Mouse (Mus musculus) thymus, postnatal 4 days (tissue): ENCODE data around the gene Cd8a.
A peak's percentile ranks its signal among the peaks of the same experiment; 100 is the strongest.

Experiments
- DNase-seq: peaks from one replicate; pipeline ENCODE4 v3.0.0; 2021

Cd8a gene

DNA sequence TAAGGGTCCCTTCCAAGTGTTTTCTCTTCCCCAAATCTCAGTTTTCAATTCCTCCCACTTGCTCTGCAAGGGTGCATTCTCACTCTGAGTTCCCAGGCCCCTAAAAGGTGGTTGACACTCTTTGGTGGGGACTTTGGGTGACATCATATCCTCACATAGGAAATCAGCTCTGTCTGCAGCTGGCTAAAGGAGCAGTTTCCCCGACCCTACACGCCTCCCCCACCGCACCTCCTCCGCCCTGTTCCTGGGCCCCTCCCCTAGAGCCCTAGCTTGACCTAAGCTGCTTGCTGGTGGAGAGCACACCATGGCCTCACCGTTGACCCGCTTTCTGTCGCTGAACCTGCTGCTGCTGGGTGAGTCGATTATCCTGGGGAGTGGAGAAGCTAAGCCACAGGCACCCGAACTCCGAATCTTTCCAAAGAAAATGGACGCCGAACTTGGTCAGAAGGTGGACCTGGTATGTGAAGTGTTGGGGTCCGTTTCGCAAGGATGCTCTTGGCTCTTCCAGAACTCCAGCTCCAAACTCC lies at the start of gene Cd8a:
Gene Cd8a, plus strand, starts transcription at position 179 of the 527 bp plus-strand sequence.
- DNase-seq = peak; percentile 88

DNA sequence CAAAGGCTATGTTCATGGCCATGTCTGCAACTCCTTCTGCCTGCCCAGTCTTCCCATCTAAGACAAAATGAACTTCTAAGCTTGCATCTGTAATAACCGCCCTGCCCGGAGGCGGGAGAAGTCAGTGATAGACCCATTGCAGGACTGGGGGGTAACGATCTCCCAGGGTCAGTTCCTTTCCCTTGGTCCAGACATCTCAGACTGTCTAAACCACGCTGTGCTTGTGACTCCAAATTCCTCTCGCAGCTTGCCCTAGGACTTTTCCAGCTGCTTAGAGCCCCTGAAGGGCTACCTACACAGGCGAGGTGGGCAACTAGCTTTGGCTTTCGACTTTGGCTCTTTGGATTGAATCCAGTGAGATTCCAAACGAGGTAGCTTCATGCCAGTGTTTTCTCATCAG lies 48.4 kb upstream of the Cd8a start:
- DNase-seq = peak; percentile 41

DNA sequence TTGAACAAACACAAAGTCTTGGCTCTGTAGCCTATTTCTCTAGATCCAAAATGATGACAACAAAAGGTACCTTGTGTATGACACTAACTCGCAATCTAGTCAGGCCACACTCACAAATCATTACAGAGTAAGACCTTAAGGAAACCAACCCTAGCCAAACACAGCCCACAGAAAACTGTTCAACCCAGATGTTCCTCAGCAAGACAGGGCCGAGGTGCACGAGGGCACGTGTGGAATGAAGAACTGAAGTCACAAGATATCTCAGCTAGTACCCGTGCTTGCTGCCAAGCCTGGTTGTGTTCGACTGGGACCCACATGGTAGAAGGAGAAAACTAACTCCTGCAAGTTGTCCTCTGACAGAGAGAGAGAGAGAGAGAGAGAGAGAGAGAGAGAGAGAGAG lies 43.3 kb upstream of the Cd8a start:
- peak; percentile 52 for DNase-seq

DNA sequence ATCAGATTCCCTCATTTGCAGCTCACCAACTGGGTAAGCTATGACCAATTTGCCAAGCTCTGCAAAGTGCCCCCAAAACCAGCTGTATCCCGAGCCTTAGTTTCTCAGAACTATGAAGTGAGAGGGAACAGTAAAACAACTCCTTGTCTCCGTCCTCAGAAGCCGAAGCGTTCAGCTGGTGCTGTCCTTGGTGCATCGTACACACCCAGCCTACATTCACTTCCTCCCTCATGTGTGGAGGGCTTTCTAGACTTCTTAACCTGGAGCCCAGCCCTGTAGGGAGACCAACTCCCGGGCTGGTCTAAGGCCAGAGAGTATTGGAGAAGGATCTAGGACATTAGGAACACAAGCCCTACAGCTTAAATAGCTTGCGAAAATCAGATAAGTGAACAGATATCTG lies 42.7 kb upstream of the Cd8a start:
- DNase-seq = peak; percentile 56

DNA sequence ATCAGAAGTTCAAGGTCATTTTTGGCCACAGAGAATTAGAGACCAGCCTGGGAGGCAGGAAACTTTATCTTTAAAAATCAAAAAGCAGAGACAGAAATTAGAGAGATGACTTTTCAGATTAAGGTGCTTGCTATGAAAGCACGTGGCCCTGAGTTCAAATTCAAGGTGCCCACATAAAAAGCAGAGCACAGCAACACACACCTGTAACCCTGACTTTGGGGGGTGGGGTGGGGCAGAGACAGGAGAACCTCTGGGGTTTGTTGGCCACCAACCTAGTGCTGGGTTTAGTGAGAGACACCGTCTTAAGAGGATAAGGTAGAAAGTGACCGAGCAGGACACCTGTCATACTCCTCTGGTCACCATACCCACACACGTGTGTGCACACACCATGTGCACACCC lies 41.7 kb upstream of the Cd8a start:
- DNase-seq = peak; percentile 61

DNA sequence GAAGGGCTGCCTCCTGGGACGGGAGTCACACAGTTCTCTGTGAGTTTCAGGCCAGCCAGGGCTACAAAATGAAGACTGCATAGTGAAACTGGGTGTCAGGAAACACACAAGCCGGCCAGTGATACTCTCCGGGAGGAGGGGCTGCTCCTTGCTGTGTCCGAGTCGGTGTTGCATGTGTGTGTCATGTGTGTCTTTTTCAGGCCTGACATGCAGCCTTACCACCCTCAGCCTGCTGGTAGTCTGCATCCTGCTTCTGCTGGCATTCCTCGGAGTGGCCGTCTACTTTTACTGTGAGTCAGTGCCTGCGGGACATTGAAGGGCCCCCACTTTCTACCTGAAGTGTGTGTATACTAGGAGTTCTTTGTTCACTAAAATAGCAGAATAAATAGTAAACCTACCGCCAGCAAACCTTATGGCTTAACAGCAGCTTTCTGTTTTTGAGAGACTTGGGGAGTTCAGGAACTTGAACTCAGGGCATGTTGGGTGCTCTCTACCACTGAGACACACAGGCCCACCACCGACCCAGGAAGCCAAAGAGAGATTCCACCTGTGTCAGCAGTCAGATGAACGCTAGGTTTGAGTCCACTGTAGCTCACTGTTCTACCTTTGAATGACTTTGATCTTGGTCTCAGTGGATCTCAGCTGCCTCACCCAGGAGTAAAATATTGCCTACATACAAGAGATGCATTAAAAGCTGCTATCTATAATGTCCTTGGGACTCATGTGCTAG lies 40.8 kb upstream of the Cd8a start:
- peak; percentile 56 for DNase-seq

DNA sequence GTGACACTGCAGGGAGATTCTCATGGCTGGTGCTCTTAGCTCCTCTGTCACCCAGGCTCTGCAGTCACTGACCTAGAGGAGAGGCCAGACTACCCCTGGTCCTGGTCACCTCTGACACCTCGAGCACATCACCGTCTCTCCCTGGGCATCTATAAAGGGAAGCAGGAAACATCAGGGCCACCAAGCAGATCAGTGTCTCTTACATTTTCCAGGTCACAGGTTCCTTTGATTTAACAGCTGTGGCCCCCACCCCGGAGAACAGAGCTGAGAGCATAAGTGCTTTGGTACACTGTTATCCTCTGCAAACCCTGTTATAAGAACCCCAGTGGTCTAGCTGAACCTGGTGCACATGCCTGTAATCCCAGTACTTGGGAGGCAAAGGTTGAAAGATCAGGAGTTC lies 40.2 kb upstream of the Cd8a start:
- DNase-seq = peak; percentile 64

DNA sequence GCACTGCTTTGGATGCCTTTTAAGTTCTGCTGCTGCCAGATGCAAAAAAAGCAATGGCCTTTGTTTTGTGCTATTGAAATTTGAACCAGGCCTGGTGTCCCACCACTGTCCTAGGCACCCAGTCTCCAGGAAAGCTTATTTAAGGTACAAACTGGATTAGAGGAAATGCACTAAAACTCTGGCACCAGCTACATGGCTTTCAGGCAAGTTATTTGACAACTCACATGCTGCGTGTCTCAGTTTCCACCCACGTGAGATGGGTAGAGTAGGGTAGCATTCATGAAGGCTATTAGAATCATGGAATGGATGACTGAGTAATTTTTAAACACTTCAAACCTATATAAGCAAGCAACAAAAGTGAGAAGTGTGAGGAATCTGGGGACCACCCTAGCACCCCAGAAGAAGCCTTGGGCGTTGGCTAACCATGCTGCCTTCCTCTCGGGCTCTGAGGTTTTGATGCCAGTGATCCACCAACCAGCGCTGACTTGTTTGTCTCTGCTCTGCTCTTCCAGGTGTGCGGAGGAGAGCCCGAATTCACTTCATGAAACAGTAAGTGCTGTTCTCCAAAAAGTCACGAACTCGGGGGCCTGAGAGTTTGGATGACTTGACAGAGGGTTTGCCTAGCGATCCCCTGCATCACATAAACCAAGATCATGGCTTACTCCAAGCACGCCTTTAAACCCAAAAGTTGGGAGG lies 39.5 kb upstream of the Cd8a start:
- DNase-seq = peak; percentile 73

DNA sequence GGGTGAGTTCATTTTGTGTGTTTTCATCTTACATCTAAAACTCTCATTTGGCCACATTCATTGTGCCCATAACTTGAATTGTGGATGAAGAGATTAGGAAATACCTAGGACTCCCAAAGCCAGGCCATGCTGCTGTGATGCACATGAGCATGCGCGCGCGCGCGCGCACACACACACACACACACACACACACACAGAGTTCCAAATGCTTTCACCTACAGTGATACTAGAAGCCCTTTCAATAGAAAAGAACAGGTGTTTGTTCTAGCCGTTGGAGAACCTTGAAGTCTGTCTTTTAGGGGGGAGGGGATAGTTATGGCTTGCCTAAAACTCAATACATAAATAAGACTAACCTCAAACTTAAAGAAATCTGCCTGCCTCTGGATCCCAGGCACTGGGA lies 35.6 kb upstream of the Cd8a start:
- DNase-seq = peak; percentile 67

DNA sequence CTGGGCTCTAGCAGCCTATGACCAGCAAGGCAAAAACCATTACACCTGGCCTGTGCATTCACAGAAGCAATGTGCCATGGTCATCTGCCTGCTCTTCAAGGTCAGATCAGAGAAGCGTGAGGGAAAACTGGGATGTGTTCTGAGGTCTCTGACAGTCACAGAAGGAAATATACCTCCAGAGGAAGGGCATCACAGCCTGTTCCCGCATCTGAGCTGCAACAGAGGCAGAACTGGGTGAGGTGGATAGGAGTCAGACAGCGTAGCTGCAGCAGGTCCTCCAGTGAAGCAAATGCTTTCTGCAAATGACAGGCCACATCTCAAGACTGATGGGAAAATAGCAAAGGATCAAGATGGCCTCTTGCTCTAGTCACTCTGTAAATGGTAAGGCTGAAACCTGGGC lies 34.3 kb upstream of the Cd8a start:
- peak; percentile 58 for DNase-seq

DNA sequence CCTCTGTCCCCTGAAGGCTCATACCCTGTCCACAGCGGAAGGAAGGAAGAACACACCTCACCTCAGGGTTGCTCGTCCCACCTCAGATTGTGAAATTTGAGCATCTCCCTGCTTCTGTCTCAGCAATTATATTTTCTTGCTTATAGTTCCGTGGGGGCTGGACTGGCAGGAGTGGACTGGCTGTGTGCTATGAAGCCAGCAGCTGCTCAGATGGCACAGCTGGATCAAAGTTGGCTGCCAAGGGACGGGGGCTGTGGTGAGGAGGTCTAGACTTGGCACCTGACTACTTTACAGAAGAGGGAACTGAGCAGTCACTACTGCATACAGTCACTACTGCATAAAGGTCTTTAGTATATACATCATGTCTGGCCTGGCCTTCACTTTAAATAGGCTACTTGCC lies 33.9 kb upstream of the Cd8a start:
- DNase-seq = peak; percentile 70

DNA sequence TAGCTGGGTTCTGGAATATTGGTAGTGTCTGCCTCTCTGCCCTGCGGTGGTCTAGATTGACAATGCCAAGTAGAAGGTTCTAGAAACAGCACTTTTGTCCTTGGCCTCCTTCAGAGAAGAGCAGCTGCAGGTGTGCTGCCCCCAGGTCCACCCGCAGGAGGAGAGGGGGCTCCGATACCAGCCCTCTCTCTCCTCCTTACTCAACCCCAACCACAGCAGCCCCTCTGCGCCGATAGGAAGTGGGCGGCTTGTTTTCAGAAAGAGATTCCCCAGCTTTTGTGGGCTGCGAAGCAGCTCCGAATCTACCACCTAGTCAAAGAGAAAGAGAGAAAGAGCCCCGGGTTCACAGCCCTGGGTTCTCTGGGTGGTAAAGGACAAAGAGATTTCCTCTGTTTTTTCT lies 32.0 kb upstream of the Cd8a start:
- DNase-seq = peak; percentile 86

DNA sequence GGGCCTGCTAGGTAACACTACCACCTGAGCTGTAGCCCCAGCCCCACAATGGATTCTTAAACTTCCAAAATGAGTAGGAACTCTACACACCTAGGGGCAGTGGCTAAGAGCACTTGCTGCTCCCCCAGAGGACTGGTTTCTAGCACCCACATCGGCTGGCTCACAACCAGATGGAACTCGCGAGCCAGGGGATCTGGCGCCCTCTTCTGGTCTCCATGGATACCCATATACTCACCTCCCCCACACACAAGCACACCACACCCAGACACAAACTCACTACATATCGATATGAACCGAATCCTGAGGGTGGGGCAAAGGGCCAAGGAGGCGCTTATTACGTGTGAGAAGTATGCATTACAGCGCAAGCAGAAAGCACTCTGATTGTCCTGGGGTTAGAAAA lies 25.2 kb upstream of the Cd8a start:
- DNase-seq = peak; percentile 56

DNA sequence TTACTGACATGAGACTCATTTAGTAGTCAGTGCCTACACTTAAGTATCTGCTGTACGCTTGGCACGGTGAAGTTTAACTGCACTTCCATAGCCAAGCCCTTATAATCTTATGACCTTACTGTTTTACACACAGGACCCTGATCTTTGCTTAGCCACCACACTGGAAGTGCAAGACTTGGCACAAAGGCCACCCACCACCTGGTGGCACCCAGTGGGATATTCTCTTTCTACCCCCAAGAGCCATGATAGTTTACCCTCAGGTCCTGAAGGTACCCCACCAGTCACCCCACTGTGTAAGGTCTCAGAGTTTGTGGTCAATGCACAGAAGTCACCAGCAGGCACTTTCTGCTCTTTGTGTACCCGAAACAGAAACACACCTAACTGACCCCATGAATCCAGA lies 22.0 kb upstream of the Cd8a start:
- peak; percentile 81 for DNase-seq

DNA sequence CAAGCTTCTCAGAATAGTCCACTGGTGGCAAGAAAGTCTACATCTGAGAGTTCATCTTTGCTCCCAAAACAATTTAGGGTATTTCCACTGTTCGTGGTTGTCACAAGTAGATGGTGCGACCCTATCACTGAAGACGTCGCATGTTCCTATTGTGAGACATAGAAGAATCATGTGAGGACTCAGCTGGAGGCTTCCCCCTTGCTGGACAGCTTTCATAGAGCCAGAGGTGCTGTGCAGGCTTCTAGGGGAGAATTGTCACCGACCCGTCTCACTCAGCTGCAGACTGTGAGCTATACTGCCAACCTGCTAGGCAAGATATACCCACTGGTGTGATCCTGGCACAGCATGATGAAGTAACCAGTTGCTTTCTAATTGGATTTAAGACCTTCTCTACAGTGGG lies 21.0 kb upstream of the Cd8a start:
- peak; percentile 56 for DNase-seq

DNA sequence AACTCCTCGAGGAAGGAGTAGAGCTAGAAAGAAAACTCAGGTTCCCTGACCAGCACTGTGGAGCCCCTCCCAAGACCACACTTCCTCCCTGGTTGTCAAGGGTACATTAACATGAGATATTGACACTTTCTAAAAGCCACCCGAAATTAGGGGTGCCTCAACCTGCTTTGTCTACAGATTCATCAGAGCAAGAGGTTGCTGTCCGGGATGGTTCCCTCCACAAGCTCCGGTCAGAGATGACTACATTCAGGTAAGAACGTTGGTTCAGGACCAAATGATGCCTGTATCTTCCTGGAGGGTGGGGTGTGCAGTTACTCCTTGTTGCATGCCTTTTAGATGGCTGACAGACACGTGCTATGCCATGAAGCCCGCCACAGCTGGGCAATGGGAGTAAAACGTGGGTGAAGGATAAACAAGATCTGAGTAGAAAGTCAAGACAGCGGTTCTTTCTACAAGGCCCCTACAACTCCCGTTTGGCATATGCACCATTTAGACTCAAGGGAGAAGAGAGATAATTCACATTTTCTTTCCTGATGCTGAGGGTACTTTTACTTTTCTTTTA lies 20.3 kb upstream of the Cd8a start:
- peak; percentile 56 for DNase-seq

DNA sequence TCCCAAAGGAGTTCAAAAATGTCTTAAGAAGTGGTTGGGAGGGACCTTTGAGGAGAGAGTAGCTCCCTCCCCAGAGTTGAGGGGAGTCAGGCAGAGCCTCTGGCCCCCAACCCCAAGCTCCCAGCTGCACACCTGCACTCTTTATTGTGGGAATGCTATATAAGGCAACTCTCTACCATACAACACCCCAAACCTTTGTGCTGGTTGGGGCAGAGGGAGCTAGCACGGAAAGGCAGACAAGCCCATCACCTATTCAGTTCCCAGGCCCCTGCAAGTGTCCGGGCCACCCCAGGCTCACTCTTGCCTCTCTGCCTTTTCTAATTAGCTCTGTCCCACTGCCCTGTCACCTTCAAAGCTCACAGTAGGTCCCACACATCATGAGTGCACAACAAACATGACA lies 19.5 kb upstream of the Cd8a start:
- DNase-seq = peak; percentile 84

DNA sequence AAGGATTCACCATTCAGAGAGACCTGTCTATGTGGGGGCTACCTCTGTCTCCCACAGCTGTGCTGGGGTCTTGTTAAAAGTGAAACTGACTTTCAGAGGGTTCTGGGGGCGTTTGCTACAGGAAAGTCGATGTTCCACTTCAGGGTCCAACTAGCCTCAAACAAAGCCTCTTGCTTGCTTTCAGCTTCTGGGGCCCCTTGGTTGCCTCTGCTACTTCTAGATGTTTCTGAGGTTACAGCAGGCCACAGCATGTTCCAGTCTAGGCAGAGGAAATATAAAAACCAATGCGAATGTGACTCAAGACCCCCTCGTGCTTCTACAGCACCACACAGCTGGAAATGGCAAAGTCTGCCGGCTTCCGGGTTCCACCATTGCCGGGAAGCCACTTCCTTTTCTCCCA lies 15.7 kb upstream of the Cd8a start:
- DNase-seq = peak; percentile 65

DNA sequence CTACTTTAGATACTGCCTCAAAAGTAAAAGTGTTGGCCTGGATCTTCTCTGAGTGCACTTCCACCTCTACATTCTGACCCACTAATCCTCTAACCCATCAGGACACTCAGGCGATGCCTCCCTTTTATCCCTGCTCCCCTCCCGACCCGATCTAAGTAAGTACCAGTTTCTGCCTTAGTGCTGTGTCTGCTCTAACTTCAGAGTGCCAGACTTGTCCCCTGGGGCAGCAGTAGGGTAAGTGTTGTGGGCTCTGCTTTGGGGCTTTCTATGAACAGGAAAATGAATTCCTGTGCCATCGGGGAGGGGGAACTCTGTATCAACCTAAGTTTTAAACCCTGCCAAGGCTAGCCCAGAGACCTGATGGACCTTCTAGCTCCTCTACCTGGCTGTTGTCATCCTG lies 13.0 kb upstream of the Cd8a start:
- peak; percentile 53 for DNase-seq

DNA sequence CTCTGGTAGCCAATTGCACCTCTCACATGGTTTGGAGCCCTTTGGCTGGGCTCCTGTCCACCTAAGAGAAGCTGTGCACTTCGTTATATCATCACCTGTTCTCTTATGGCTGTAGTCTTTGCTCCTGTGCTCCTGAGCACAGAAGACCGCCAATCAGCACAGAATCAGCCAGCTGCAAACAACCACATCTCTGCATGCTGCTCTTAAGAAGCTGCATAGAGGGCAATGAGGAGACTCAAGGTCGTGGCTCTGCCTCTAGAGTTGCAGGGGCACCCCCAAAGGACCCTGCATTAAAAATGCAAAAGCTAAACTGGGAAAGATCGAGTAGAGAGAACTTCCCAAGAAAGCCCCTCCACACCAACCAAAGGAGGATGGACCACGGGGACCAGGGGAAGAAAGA lies 12.5 kb upstream of the Cd8a start:
- DNase-seq = peak; percentile 73

DNA sequence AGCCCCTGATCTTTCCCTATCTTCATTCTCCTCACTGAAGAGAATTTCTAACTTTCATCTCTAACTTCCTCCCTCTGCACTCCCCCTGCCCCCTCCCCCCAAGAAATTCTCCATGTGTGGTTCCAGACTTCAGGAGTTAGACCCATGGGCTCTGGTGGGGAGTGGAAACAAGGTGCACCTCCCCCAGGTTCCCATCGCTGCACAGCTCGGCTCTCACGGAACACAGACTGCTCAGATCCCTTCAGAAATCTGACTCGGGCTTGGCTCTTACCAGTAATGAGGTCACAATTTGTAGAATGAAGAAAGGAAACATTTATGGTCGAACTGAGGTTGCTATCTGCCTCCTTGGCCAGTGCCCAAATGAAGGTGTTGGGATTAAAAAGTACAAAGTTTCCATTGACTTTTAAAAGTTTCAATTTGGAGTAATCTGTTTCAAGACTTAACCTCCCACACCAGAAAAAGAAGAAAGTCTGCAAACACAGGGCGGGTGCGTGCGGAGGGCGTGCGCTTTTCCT lies 12.0 kb upstream of the Cd8a start:
- peak; percentile 58 for DNase-seq

DNA sequence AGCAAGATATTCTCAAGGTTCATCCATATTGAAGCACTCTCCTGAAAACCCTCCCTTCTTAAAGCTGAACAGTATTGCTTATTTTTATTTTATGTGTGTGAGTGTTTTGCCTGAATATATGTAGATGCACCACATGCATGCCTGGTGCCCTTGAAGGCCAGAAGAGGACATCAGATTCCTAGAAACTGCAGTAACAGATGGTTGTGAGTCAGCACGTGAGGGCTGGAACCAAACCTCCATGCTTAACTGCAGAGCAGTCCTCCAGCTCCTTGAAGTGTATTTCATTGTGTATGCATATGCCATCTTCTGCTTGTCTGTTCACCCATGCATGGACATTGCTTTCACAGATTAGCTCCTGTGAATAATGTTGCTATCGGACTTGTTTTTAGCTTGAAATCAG lies 9.2 kb upstream of the Cd8a start:
- peak; percentile 27 for DNase-seq

DNA sequence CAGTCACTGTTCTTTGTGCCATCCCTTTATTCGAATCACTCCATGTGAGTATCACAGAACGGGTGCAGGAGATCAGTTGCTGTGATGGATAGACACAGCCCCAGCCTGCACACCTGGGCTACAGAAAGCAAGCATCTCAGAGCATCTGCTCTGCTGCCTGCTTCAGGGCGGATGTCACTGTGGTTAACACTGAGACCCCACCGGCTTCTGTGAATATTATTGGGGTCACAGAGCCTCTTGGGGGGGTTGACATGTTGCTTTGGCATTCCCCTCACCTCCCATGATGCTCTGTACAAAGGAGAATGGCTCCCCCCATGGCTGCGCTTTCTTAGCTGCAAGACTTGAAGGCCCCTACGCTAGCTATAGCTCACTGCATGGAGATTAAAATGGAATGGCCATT lies 3.8 kb upstream of the Cd8a start:
- DNase-seq = peak; percentile 78

DNA sequence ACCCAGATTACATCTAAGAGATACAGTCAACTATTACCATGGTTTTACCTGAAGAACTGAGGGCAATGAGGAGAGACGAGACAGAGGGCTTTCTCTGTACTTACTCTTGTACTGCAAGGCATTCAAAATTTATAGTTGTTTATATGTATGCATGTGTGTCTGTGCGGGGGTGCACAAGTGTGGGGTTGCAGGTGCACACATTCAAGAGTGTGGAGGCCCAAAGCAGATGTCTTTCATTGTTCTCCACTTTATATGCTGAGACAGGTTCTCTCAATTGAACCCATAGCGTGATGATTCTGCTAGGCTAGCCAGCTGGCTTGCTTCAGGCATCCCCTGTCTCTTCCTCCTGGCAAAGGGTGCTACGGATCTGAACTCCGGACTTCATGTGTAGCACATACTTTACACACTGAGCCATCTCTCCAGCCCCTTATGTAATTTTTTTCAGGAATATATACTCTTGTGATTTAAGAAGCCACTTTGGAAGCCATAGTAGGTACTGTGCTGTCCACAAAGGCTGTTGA lies 2.1 kb upstream of the Cd8a start:
- peak; percentile 66 for DNase-seq
